Mouse (Mus musculus) neural tube, embryonic 11.5 days (tissue): Measurements from ENCODE around the gene Thoc6. TPM values are rescaled to one million over a fixed set of nuclear protein-coding genes. Genes with fewer than 3 reads are reported as not detected.

ENCODE experiments used
- ATAC-seq: fragments of 200-750 bp; cut with Nextera tagmentation; 2 replicates; pipeline ENCODE4 v1.8.0; 2017; ENCODE audit warnings: moderate number of reproducible peaks, mild to moderate bottlenecking, moderate TSS enrichment, moderate library complexity; ENCODE audit not compliant: insufficient read depth, low FRiP score, low TSS enrichment
- DNase-seq: peaks from one replicate; pipeline ENCODE4 v3.0.0-alpha.2; 2015; ENCODE audit warnings: low spot score
- H3K27ac ChIP-seq: fragments of 300-500 bp; sonication (generic); 2 replicates; pipeline ENCODE4 v1.5.1; 2014; ENCODE audit warnings: low read depth, mild to moderate bottlenecking, low read length
- H3K27me3 ChIP-seq: fragments of 300-500 bp; sonication (generic); 2 replicates; pipeline ENCODE4 v1.6.1; 2014; ENCODE audit warnings: mild to moderate bottlenecking, low read length, mixed read lengths; ENCODE audit not compliant: control insufficient read depth, insufficient read depth
- H3K36me3 ChIP-seq: fragments of 300-500 bp; sonication (generic); 2 replicates; pipeline ENCODE4 v1.6.1; 2014; ENCODE audit warnings: mild to moderate bottlenecking, low read length, moderate library complexity, mixed read lengths; ENCODE audit not compliant: control insufficient read depth, insufficient read depth
- H3K4me1 ChIP-seq: fragments of 300-500 bp; sonication (generic); 2 replicates; pipeline ENCODE4 v1.6.1; 2014; ENCODE audit warnings: low read length, mixed read lengths; ENCODE audit not compliant: control insufficient read depth, insufficient read depth
- H3K4me2 ChIP-seq: fragments of 300-500 bp; sonication (generic); 2 replicates; pipeline ENCODE4 v1.6.1; 2014; ENCODE audit warnings: low read depth, mild to moderate bottlenecking, moderate library complexity
- H3K4me3 ChIP-seq: fragments of 300-500 bp; sonication (generic); 2 replicates; pipeline ENCODE4 v1.5.1; 2014; ENCODE audit warnings: low read depth, low read length
- H3K9ac ChIP-seq: fragments of 300-500 bp; sonication (generic); 2 replicates; pipeline ENCODE4 v1.6.1; 2014; ENCODE audit warnings: mild to moderate bottlenecking, low read length
- H3K9me3 ChIP-seq: fragments of 300-500 bp; sonication (generic); 2 replicates; pipeline ENCODE4 v1.6.1; 2016; ENCODE audit warnings: low read length; ENCODE audit not compliant: control insufficient read depth
- WGBS: fragments of 180-500 bp; shearing (Covaris S2); extraction: QIAGEN DNeasy Blood & Tissue Kit; methylation state at CpG from one replicate; pipeline ENCODE4 v1.1.7; 2014; 5-methylcytosine and 5-hydroxymethylcytosine counted together
- polyA plus RNA-seq: library from polyadenylated mRNA; unstranded; fragments of >200 nt; fragmentation: Nextera tagmentation; extraction: Ambion mirVana; gene quantifications from 2 replicates; pipeline ENCODE4 v1.2.1, GENCODE M21; 2014

The Thoc6 gene
- polyA plus RNA-seq, 1 experiment from 2014 or later: 62.4 TPM

- no peak overlapping the region for H3K27ac ChIP-seq
- H3K4me3 ChIP-seq: no peak overlapping the region
- no peaks in the 10 kb centered on the region for H3K9me3 ChIP-seq
- 82% methylated on average over 8 of the region's 8 CpGs for WGBS
- H3K4me2 ChIP-seq: no peak overlapping the region
- no peaks in the 10 kb centered on the region for H3K27me3 ChIP-seq
- ATAC-seq (no peak), DNase-seq (no peak)
- H3K36me3 ChIP-seq: no peaks in the 10 kb centered on the region
- H3K9ac ChIP-seq: no peak overlapping the region
- no peaks in the 10 kb centered on the region for H3K4me1 ChIP-seq
Observed at GRCm38 (mm10) chr17:23631241-23631640, 42.4 kb downstream of the Thoc6 start.

- Histone ChIP-seq H3K4me3 (peak overlapping the region; percentile 12; the same call in 1 of the 2 replicates), H3K4me1 (no peaks in the 10 kb centered on the region), H3K27me3 (no peaks in the 10 kb centered on the region), H3K36me3 (no peaks in the 10 kb centered on the region), H3K4me2 (peak overlapping the region; percentile 34), H3K27ac (no peak overlapping the region), H3K9me3 (no peaks in the 10 kb centered on the region), H3K9ac (no peak overlapping the region; the same call in 1 of the 2 replicates)
- peak; percentile 85 for ATAC-seq
- WGBS: 18% methylated on average over 22 of the region's 22 CpGs
- DNase-seq: peak; percentile 81
Observed at GRCm38 (mm10) chr17:23630195-23631020, 43.3 kb downstream of the Thoc6 start.

DNA sequence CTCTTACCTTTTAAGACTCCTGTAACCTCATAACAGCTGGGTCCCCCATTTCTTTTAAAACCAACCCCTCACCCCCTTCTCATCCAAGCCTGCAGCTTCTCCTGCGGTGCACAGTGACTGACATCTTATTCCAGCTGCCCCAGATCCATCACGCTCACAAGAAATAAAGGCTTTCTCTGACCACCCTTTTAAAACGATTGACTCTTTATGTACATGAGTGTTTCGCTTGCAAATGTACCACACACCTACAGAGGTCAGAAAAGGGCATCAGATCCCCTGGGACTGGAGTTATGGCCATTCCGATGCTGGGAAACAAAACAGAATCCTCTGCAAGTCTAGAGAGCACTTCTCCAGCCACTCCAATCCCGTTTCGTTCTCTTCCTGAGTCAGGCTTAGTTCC, 45.9 kb downstream of the Thoc6 start:
- Histone ChIP-seq H3K4me2 (no peak overlapping the region), H3K9ac (no peak overlapping the region), H3K36me3 (no peaks in the 10 kb centered on the region), H3K4me3 (no peak overlapping the region), H3K9me3 (no peaks in the 10 kb centered on the region), H3K27ac (no peak overlapping the region), H3K27me3 (no peaks in the 10 kb centered on the region), H3K4me1 (no peaks in the 10 kb centered on the region)
- ATAC-seq (no peak), DNase-seq (no peak)
- 35% methylated on average over 7 of the region's 7 CpGs for WGBS

DNA sequence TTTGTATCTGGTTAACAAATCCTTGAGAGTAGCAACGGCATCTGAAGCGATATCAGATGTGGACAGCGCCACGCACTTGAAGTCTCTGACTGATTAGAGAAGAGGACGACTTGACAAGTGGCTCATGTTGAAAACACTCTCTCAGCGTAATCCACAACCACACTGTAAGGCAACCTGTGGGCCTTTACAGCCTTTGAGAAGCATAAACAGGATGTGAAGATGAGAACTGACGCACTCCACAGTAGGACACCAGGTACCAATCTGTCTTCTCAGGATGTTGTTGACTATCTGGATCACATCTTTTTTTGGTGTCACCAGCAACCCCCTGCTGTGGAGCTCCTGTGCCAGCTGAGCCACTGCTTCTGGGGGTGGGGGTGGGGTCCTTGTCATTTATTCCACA, 53.3 kb downstream of the Thoc6 start:
- 81% methylated on average over 7 of the region's 7 CpGs for WGBS
- DNase-seq (no peak), ATAC-seq (no peak)

More for the DNA sequence above, 53.3 kb downstream of the Thoc6 start:
- Histone ChIP-seq H3K27ac (no peak overlapping the region), H3K9ac (no peak overlapping the region), H3K4me2 (no peak overlapping the region), H3K4me3 (no peak overlapping the region), H3K36me3 (no peaks in the 10 kb centered on the region), H3K27me3 (no peaks in the 10 kb centered on the region), H3K4me1 (no peaks in the 10 kb centered on the region), H3K9me3 (no peaks in the 10 kb centered on the region)

Other genes with a start within 250 kb of the Thoc6 start
- not detected in 2 replicates for gene Vmn2r117, start 194.2 kb downstream of the Thoc6 start, polyA plus RNA-seq
- 23.4 and 24.3 TPM in 2 replicates for gene Zfp213, start 109.6 kb downstream of the Thoc6 start, polyA plus RNA-seq
- 19.7 and 20.3 TPM in 2 replicates for gene Zfp13, start 74.4 kb downstream of the Thoc6 start, polyA plus RNA-seq
- 0.91 TPM in 1 of 2 replicates, not detected in the other for gene Zscan10, start 73.0 kb downstream of the Thoc6 start, polyA plus RNA-seq
- gene Mmp25, start 28.6 kb downstream of the Thoc6 start, polyA plus RNA-seq: 0.85 and 0.94 TPM in 2 replicates
- 0.54 TPM in 1 of 2 replicates, not detected in the other for gene Bicdl2, start 13.4 kb downstream of the Thoc6 start, polyA plus RNA-seq
- 52.5 and 60.1 TPM in 2 replicates for gene Hcfc1r1, start 286 bp downstream of the Thoc6 start, polyA plus RNA-seq
- 2.3 and 3.6 TPM in 2 replicates for gene Tnfrsf12a, start 3.6 kb upstream of the Thoc6 start, polyA plus RNA-seq
- 8.7 and 11.1 TPM in 2 replicates for gene Cldn6, start 5.4 kb upstream of the Thoc6 start, polyA plus RNA-seq
- 1.3 and 1.9 TPM in 2 replicates for gene Cldn9, start 10.1 kb upstream of the Thoc6 start, polyA plus RNA-seq
- gene 1520401A03Rik, start 48.9 kb upstream of the Thoc6 start, polyA plus RNA-seq: 0.25 and 0.58 TPM in 2 replicates
- gene Pkmyt1, start 52.5 kb upstream of the Thoc6 start, polyA plus RNA-seq: 37.2 and 44.5 TPM in 2 replicates
- 31.4 and 37.1 TPM in 2 replicates for gene Paqr4, start 67.0 kb upstream of the Thoc6 start, polyA plus RNA-seq
- 6.8 and 7.8 TPM in 2 replicates for gene Kremen2, start 72.0 kb upstream of the Thoc6 start, polyA plus RNA-seq
- gene Flywch1, start 97.7 kb upstream of the Thoc6 start, polyA plus RNA-seq: 173 and 197 TPM in 2 replicates
- gene Flywch2, start 112.2 kb upstream of the Thoc6 start, polyA plus RNA-seq: 29.1 and 32.6 TPM in 2 replicates
- 399 and 408 TPM in 2 replicates for gene Srrm2, start 116.7 kb upstream of the Thoc6 start, polyA plus RNA-seq
- gene Elob, start 155.3 kb upstream of the Thoc6 start, polyA plus RNA-seq: 1,025 and 1,061 TPM in 2 replicates
- gene Prss33, start 162.2 kb upstream of the Thoc6 start, polyA plus RNA-seq: 0.18 TPM in 1 of 2 replicates, not detected in the other
- not detected in 2 replicates for gene Prss32, start 170.0 kb upstream of the Thoc6 start, polyA plus RNA-seq
- 1.3 and 1.8 TPM in 2 replicates for gene Prss41, start 170.3 kb upstream of the Thoc6 start, polyA plus RNA-seq
- not detected in 2 replicates for gene Prss21, start 194.2 kb upstream of the Thoc6 start, polyA plus RNA-seq
- not detected in 2 replicates for gene Dcpp1, start 207.0 kb upstream of the Thoc6 start, polyA plus RNA-seq
- not detected in 2 replicates for gene Dcpp2, start 207.0 kb upstream of the Thoc6 start, polyA plus RNA-seq
- not detected in 2 replicates for gene Dcpp3, start 243.6 kb upstream of the Thoc6 start, polyA plus RNA-seq